Mouse (Mus musculus) heart, embryonic 14.5 days (tissue): ENCODE measurements around the gene Rfc2. TPM values are rescaled to one million over a fixed set of nuclear protein-coding genes. Genes with fewer than 3 reads are reported as not detected.

ENCODE experiments used
- ATAC-seq: fragments of 200-750 bp; cut with Nextera tagmentation; 2 replicates; pipeline ENCODE4 v1.8.0; 2017; ENCODE audit warnings: low read depth, moderate TSS enrichment; ENCODE audit not compliant: insufficient number of reproducible peaks, insufficient read depth, low FRiP score
- H3K27ac ChIP-seq, 2 experiments: fragments of 200-500 bp in 1 of 2; fragments of 300-500 bp in 1 of 2; sonication (generic) in 1 of 2; replicated peaks in 1 of 2; 2 replicates each; pipeline ENCODE4 v1.5.1; 2012 to 2014; ENCODE audit warnings: low read depth in 2 of 2, low read length in 2 of 2, control low read depth in 1 of 2, mild to moderate bottlenecking in 1 of 2, mixed read lengths in 1 of 2; ENCODE audit not compliant: control insufficient read depth in 1 of 2, insufficient read depth in 1 of 2
- H3K27me3 ChIP-seq: fragments of 300-500 bp; sonication (generic); 2 replicates; pipeline ENCODE4 v1.6.1; 2014; ENCODE audit warnings: mild to moderate bottlenecking, low read length, control low read depth; ENCODE audit not compliant: control insufficient read depth, insufficient read depth
- H3K36me3 ChIP-seq: fragments of 300-500 bp; sonication (generic); 2 replicates; pipeline ENCODE4 v1.6.1; 2014; ENCODE audit warnings: mild to moderate bottlenecking, control low read depth, low read length, mixed read lengths; ENCODE audit not compliant: control insufficient read depth, insufficient read depth
- H3K4me1 ChIP-seq, 2 experiments: fragments of 200-500 bp in 1 of 2; fragments of 300-500 bp in 1 of 2; sonication (generic) in 1 of 2; 2 replicates each; pipeline ENCODE4 v1.6.1; 2012 to 2014; ENCODE audit warnings: low read length in 2 of 2, control low read depth in 1 of 2, mixed read lengths in 1 of 2; ENCODE audit not compliant: control insufficient read depth in 2 of 2, insufficient read depth in 2 of 2
- H3K4me2 ChIP-seq: fragments of 300-500 bp; sonication (generic); 2 replicates; pipeline ENCODE4 v1.6.1; 2014; ENCODE audit warnings: mild to moderate bottlenecking, low read length
- H3K4me3 ChIP-seq, 2 experiments: fragments of 200-500 bp in 1 of 2; fragments of 300-500 bp in 1 of 2; sonication (generic) in 1 of 2; 2 replicates each; pipeline ENCODE4 v1.5.1; 2012 to 2014; ENCODE audit warnings: low read length in 2 of 2, mild to moderate bottlenecking in 2 of 2, control low read depth in 1 of 2, low read depth in 1 of 2, moderate library complexity in 1 of 2; ENCODE audit not compliant: control insufficient read depth in 1 of 2, insufficient read depth in 1 of 2
- H3K9ac ChIP-seq: fragments of 300-500 bp; sonication (generic); 2 replicates; pipeline ENCODE4 v1.6.1; 2014; ENCODE audit warnings: mild to moderate bottlenecking, low read length
- H3K9me3 ChIP-seq: fragments of 300-500 bp; sonication (generic); 2 replicates; pipeline ENCODE4 v1.6.1; 2016; ENCODE audit warnings: low read length, control low read depth; ENCODE audit not compliant: control insufficient read depth
- WGBS: fragments of 180-500 bp; shearing (Covaris S2); extraction: QIAGEN DNeasy Blood & Tissue Kit; methylation state at CpG from one replicate; pipeline ENCODE4 v1.1.7; 2014; 5-methylcytosine and 5-hydroxymethylcytosine counted together
- polyA plus RNA-seq: library from polyadenylated mRNA; unstranded; fragments of >200 nt; fragmentation: Nextera tagmentation; extraction: Ambion mirVana; gene quantifications from 2 replicates; pipeline ENCODE4 v1.2.1, GENCODE M21; 2014

Gene Rfc2
- polyA plus RNA-seq, 1 experiment from 2014 or later = 184 TPM

DNA sequence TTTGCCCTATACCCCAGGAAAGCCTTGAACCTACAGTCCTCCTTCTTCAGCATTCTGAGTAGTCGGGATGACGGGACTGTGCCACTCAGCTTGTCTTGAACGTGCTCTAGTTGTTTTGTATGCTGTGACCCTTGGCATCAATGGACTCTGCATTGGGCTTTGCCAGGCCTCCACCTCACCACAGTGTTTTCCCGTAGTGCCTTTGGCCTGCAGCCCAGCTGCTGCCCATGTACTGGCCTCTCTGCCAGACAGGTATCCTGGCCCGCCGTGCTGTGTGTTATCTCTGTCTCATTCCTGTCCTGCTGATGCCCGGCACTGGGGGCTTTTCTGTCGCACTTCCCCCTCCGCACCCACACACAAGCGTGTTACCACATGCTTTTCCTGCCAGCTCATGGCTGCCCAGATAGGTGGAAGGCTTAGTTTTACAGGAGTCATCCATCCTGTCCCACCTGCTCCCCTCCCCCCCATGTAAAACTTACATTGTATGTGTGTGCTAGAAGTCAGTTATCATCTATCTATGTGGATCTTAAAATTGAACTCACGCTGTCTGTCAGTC lies 10.9 kb downstream of the Rfc2 start:
- ATAC-seq = no peak
- Histone ChIP-seq H3K4me3 (no peak overlapping the region), H3K9me3 (no peaks in the 10 kb centered on the region), H3K4me2 (no peak overlapping the region), H3K9ac (no peak overlapping the region), H3K4me1 (no peaks in the 10 kb centered on the region), H3K36me3 (peaks cover 82% of the 10 kb centered on the region), H3K27ac (no peak overlapping the region), H3K27me3 (no peaks in the 10 kb centered on the region)
- 65% methylated on average over 11 of the region's 11 CpGs for WGBS

DNA sequence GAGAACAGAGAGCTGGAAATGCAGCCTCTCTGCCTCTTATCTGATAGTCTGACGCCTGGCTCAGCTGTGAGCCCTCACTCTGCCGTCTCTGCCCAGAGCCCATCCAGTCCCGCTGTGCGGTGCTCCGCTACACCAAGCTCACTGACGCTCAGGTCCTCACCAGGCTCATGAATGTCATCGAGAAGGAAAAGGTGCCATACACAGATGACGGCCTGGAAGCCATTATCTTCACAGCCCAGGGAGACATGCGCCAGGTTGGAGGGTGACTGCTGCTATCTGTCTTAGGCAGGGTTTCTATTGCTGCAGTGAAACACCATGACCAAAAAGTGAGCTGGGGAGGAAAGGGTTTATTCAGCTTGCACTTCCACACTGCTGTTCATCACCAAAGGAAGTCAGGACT lies 11.9 kb downstream of the Rfc2 start:
- Histone ChIP-seq H3K27ac (no peak overlapping the region), H3K9me3 (no peaks in the 10 kb centered on the region), H3K9ac (no peak overlapping the region), H3K36me3 (peaks cover 88% of the 10 kb centered on the region), H3K4me2 (no peak overlapping the region), H3K4me1 (no peaks in the 10 kb centered on the region), H3K27me3 (no peaks in the 10 kb centered on the region), H3K4me3 (no peak overlapping the region)
- no peak for ATAC-seq
- 64% methylated on average over 9 of the region's 9 CpGs for WGBS

DNA sequence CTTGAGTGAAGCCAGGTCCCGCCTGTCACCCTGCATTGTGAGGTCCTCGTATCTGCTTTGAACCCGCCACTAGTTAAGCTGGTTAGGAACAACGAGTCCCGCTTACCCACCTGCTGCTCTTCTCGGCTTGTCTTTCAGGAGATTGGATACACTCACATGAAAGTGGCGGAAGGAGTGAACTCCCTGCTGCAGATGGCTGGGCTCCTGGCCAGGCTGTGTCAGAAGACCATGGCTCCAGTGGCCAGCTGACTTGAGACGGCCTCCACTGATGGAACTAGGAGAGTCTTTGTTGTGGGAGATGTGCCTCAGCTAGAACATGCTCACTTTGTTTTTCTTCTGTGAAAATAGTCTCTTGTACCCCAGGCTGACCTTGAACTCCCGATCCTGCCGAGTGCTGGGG lies 16.5 kb downstream of the Rfc2 start:
- ATAC-seq = no peak

DNA sequence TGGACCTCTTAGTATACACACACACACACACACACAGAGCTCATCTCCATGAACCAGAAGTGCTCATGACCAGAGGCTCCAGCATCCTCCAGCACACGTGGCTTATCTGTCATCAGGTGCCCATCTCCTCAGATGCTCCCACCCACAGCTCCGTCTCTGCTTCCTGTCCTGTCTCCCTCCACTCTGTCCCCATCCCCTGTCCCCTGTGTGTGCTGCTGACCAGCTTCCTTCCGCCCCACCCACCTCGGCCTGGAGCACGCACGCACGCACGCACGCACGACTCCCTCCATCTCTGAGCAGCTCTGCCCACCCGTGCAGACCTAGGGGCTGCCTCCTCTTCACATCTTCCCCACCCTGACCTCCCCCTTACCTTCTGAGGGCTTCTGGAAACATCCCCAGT lies 23.2 kb downstream of the Rfc2 start:
- Histone ChIP-seq H3K27me3 (no peaks in the 10 kb centered on the region), H3K4me2 (no peak overlapping the region), H3K9ac (no peak overlapping the region), H3K36me3 (peaks cover 15% of the 10 kb centered on the region), H3K9me3 (no peaks in the 10 kb centered on the region), H3K4me1 (no peaks in the 10 kb centered on the region), H3K27ac (no peak overlapping the region), H3K4me3 (no peak overlapping the region)
- no peak for ATAC-seq
- 78% methylated on average over 11 of the region's 11 CpGs for WGBS

More for the DNA sequence above, 16.5 kb downstream of the Rfc2 start:
- H3K27me3 ChIP-seq = no peaks in the 10 kb centered on the region
- H3K9me3 ChIP-seq = no peaks in the 10 kb centered on the region
- WGBS = 78% methylated on average over 10 of the region's 10 CpGs
- H3K9ac ChIP-seq = no peak overlapping the region
- H3K4me1 ChIP-seq = no peaks in the 10 kb centered on the region
- H3K4me2 ChIP-seq = no peak overlapping the region
- peaks cover 74% of the 10 kb centered on the region for H3K36me3 ChIP-seq
- no peak overlapping the region for H3K4me3 ChIP-seq
- no peak overlapping the region for H3K27ac ChIP-seq

DNA sequence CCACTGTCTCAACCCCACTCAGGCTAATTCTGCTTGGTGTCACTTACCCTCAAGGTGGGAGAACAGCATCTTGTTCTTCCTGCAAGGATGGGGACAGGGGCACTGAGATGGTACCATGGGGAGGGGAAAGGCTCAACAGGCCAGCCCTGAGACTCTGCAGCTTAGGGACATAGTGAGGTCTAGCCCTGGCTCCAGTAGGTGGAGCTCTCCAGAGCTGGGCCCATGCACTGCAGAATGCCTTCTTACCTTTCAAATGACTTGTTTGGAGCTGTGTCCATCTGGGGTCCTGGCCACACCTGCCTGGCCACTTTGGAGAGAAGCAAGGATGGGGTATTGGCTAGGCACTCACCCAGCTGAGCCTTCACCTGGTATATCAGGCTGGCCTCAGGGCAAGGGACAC lies 25.1 kb downstream of the Rfc2 start:
- no peak overlapping the region for H3K9ac ChIP-seq
- H3K27ac ChIP-seq = no peak overlapping the region
- H3K36me3 ChIP-seq = 0 out of 2 replicates have a peak, but pooled peaks cover 4% of the 10 kb centered on the region
- no peak overlapping the region for H3K4me3 ChIP-seq
- no peak for ATAC-seq
- H3K4me1 ChIP-seq = no peaks in the 10 kb centered on the region
- no peaks in the 10 kb centered on the region for H3K27me3 ChIP-seq
- H3K9me3 ChIP-seq = no peaks in the 10 kb centered on the region
- no peak overlapping the region for H3K4me2 ChIP-seq

DNA sequence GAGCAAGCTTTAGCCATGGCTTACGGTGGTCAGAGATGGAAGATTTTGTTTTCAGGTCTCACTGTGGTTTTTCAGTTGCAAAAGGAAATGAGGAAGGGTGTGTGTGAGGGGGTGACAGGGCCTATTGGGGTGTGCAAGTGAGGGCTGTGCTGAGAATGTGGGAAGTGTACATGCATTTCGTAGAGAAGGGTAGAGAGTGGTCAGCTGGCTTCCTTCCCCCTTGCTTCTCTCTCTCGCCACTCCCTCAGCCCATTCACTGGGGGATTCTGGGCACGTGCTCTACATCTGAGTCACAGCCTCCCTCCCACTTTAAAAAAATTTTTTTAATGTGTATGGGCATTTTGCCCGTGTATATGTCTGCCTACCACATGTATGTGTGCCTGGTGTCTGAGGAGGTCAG lies 26.0 kb downstream of the Rfc2 start:
- 66% methylated on average over 5 of the region's 5 CpGs for WGBS
- no peak overlapping the region for H3K27ac ChIP-seq
- no peak overlapping the region for H3K4me2 ChIP-seq
- ATAC-seq = no peak
- H3K4me3 ChIP-seq = no peak overlapping the region
- H3K9ac ChIP-seq = no peak overlapping the region
- no peaks in the 10 kb centered on the region for H3K27me3 ChIP-seq
- no peaks in the 10 kb centered on the region for H3K9me3 ChIP-seq
- H3K36me3 ChIP-seq = 0 out of 2 replicates have a peak, but pooled peaks cover 4% of the 10 kb centered on the region
- H3K4me1 ChIP-seq = no peaks in the 10 kb centered on the region

DNA sequence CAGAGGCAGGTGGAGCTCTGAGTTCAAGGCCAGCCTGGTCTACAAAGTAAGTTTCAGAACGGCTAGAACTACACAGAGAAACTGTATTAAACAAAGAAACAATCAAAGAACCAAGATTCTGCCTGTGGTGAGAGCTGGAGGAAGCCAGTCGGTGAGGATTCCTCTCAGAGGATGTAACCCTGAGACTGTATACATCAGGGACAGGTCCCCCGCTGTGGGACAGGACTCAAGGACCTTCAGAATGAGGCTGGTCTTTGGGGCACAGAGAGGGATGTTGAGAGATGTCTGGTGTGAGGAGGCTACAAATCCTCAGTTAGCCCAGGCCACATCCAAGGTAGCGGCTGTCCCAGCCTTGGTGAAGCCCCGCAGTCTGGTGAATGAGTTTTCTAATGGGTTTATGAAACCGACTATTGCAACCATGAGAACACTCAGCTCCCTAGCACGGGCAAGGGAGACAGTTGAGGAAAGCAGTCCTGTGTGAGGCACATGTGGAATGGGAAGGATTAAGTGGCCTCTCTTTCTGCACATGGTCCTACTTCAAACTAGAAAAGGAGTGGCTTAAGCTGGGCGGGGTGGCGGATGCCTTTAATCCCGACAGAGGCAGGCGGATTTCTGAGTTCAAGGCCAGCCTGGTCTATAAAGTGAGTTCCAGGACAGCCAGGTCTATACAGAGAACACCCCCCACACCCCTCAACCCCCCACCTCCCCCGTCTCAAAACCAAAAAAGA lies 28.9 kb downstream of the Rfc2 start:
- Histone ChIP-seq H3K27me3 (no peaks in the 10 kb centered on the region), H3K9me3 (no peaks in the 10 kb centered on the region), H3K4me3 (no peak overlapping the region), H3K36me3 (peaks cover 13% of the 10 kb centered on the region; the same call in 1 of the 2 replicates), H3K4me2 (no peak overlapping the region), H3K4me1 (no peaks in the 10 kb centered on the region), H3K9ac (no peak overlapping the region), H3K27ac (no peak overlapping the region)
- 78% methylated on average over 11 of the region's 12 CpGs for WGBS
- ATAC-seq = no peak
